18 mouse cellular contexts compared by ENCODE assay signal in genomic region chr2:164787779-164788178, GRCm38 (mm10). TPM values are rescaled to one million over a fixed set of nuclear protein-coding genes. Genes with fewer than 3 reads are reported as not detected.
A peak's percentile ranks its signal among the peaks of the same experiment; 100 is the strongest.
DNase-seq lines count a peak whose midpoint lies in the region; ATAC-seq and TF ChIP-seq lines count a peak whose summit lies in the region.
"Had no signal": no experiment of that assay in that cellular context is flagged by ENCODE, and none has a peak within 500 bp of the region (broad histone marks: within the 10 kb centered on the region; RNA-seq: fewer than 3 reads in every experiment).

No protein-coding gene starts in this region.

- no peak overlapping the region for H3K27ac ChIP-seq in heart, embryonic 13.5 days (replicated peaks)
- no peak overlapping the region for H3K27ac ChIP-seq in hindbrain, postnatal 0 days
- no peak overlapping the region for H3K27ac ChIP-seq in hindbrain, embryonic 13.5 days
- no peak overlapping the region for H3K27ac ChIP-seq in midbrain, embryonic 16.5 days (ENCODE audit: low read length)
- H3K27ac ChIP-seq in midbrain, embryonic 14.5 days (replicated peaks; ENCODE audit: low read depth, low read length): no peak overlapping the region
- H3K27ac ChIP-seq in embryonic facial prominence, embryonic 15.5 days (replicated peaks): no peak overlapping the region
- H3K27ac ChIP-seq: forebrain, embryonic 10.5 days; hindbrain, embryonic 12.5 days had no signal

- no peak for DNase-seq in heart, adult 8-10 months (ENCODE audit: low spot score)
- no peak for DNase-seq in hindbrain, postnatal 0 days (ENCODE audit: low spot score)
- DNase-seq in midbrain, embryonic 14.5 days: no peak
- no peak for DNase-seq in c-Kit-positive CD71-positive TER-119-positive erythroid progenitor cells, embryonic 14.5 days (ENCODE audit: low spot score)
- DNase-seq: layer of hippocampus, postnatal 36 days; right cerebral cortex, postnatal 14 days; spleen, adult 18-20 months; thymus, adult 18-20 months; thymus, postnatal 4 days had no signal

- peaks cover 47% of the 10 kb centered on the region for H3K36me3 ChIP-seq in heart, embryonic 13.5 days
- peaks cover 18% of the 10 kb centered on the region; the same call in 1 of the 2 replicates for H3K36me3 ChIP-seq in hindbrain, postnatal 0 days (ENCODE audit: insufficient read depth, low read length)
- peaks cover 27% of the 10 kb centered on the region for H3K36me3 ChIP-seq in hindbrain, embryonic 13.5 days
- H3K36me3 ChIP-seq in midbrain, embryonic 16.5 days (ENCODE audit: control insufficient read depth, insufficient read depth, low read length): peaks cover 16% of the 10 kb centered on the region
- H3K36me3 ChIP-seq in midbrain, embryonic 14.5 days (ENCODE audit: control insufficient read depth, insufficient read depth, low read length): peaks cover 26% of the 10 kb centered on the region
- H3K36me3 ChIP-seq in embryonic facial prominence, embryonic 15.5 days: peaks cover 29% of the 10 kb centered on the region

- no peaks in the 10 kb centered on the region for H3K27me3 ChIP-seq in heart, embryonic 13.5 days (replicated peaks)
- H3K27me3 ChIP-seq in hindbrain, postnatal 0 days (ENCODE audit: insufficient read depth, low read length): no peaks in the 10 kb centered on the region
- H3K27me3 ChIP-seq in hindbrain, embryonic 13.5 days: 0 out of 2 replicates have a peak, but pooled peaks cover 6% of the 10 kb centered on the region
- H3K27me3 ChIP-seq in midbrain, embryonic 16.5 days (ENCODE audit: control insufficient read depth, insufficient read depth, low read depth, low read length): no peaks in the 10 kb centered on the region
- H3K27me3 ChIP-seq in midbrain, embryonic 14.5 days (ENCODE audit: control insufficient read depth, insufficient read depth, low read length): no peaks in the 10 kb centered on the region
- no peaks in the 10 kb centered on the region for H3K27me3 ChIP-seq in embryonic facial prominence, embryonic 15.5 days

- 84% methylated on average over 10 of the region's 10 CpGs for WGBS in heart, embryonic 13.5 days
- 79% methylated on average over 10 of the region's 10 CpGs for WGBS in hindbrain, postnatal 0 days
- WGBS in hindbrain, embryonic 13.5 days: 81% methylated on average over 10 of the region's 10 CpGs
- WGBS in midbrain, embryonic 16.5 days: 84% methylated on average over 10 of the region's 10 CpGs
- WGBS in midbrain, embryonic 14.5 days: 83% methylated on average over 10 of the region's 10 CpGs
- 62% methylated on average over 10 of the region's 10 CpGs for WGBS in embryonic facial prominence, embryonic 15.5 days

- peak overlapping the region; percentile 28; the same call in 1 of the 2 replicates for H3K9ac ChIP-seq in heart, embryonic 13.5 days
- no peak overlapping the region for H3K9ac ChIP-seq in hindbrain, postnatal 0 days (replicated peaks; ENCODE audit: low read length)
- H3K9ac ChIP-seq in hindbrain, embryonic 13.5 days: no peak overlapping the region
- no peak overlapping the region for H3K9ac ChIP-seq in midbrain, embryonic 16.5 days (ENCODE audit: low read depth, low read length)
- H3K9ac ChIP-seq in midbrain, embryonic 14.5 days (replicated peaks; ENCODE audit: low read length): no peak overlapping the region
- no peak overlapping the region for H3K9ac ChIP-seq in embryonic facial prominence, embryonic 15.5 days

- peak overlapping the region; percentile 87 for H3K4me2 ChIP-seq in heart, embryonic 13.5 days
- H3K4me2 ChIP-seq in hindbrain, postnatal 0 days (ENCODE audit: low read depth, low read length): peak overlapping the region; percentile 93
- H3K4me2 ChIP-seq in hindbrain, embryonic 13.5 days: no peak overlapping the region
- H3K4me2 ChIP-seq in midbrain, embryonic 16.5 days (ENCODE audit: low read length): 0 out of 2 replicates have a peak overlapping the region, but pooled peaks have one; percentile 5
- H3K4me2 ChIP-seq in midbrain, embryonic 14.5 days (ENCODE audit: low read length): no peak overlapping the region
- peak overlapping the region; percentile 79; the same call in 1 of the 2 replicates for H3K4me2 ChIP-seq in embryonic facial prominence, embryonic 15.5 days (replicated peaks)

- H3K9me3 ChIP-seq in heart, embryonic 13.5 days: no peaks in the 10 kb centered on the region
- H3K9me3 ChIP-seq in hindbrain, postnatal 0 days (ENCODE audit: low read length): no peaks in the 10 kb centered on the region
- H3K9me3 ChIP-seq in hindbrain, embryonic 13.5 days: no peaks in the 10 kb centered on the region
- H3K9me3 ChIP-seq in midbrain, embryonic 16.5 days (replicated peaks; ENCODE audit: control insufficient read depth, low read length, poor library complexity, severe bottlenecking): no peaks in the 10 kb centered on the region
- H3K9me3 ChIP-seq in midbrain, embryonic 14.5 days (ENCODE audit: control insufficient read depth, low read length): no peaks in the 10 kb centered on the region
- H3K9me3 ChIP-seq in embryonic facial prominence, embryonic 15.5 days (replicated peaks): no peaks in the 10 kb centered on the region
- H3K9me3 ChIP-seq: forebrain, embryonic 10.5 days; hindbrain, embryonic 12.5 days had no signal

- peaks cover 36% of the 10 kb centered on the region for H3K4me1 ChIP-seq in heart, embryonic 13.5 days
- H3K4me1 ChIP-seq in hindbrain, postnatal 0 days (ENCODE audit: insufficient read depth, low read length): no peaks in the 10 kb centered on the region; the same call in 1 of the 2 replicates
- peaks cover 33% of the 10 kb centered on the region for H3K4me1 ChIP-seq in hindbrain, embryonic 13.5 days (replicated peaks)
- peaks cover 27% of the 10 kb centered on the region for H3K4me1 ChIP-seq in midbrain, embryonic 16.5 days (ENCODE audit: control insufficient read depth, insufficient read depth, low read length)
- H3K4me1 ChIP-seq in midbrain, embryonic 14.5 days (ENCODE audit: control insufficient read depth, insufficient read depth, low read length): peaks cover 3% of the 10 kb centered on the region; the same call in 1 of the 2 replicates
- peaks cover 33% of the 10 kb centered on the region for H3K4me1 ChIP-seq in embryonic facial prominence, embryonic 15.5 days

- ATAC-seq in heart, embryonic 13.5 days (ENCODE audit: extremely low read depth, insufficient number of reproducible peaks, low FRiP score, low TSS enrichment): no peak
- no peak for ATAC-seq in hindbrain, postnatal 0 days
- no peak for ATAC-seq in hindbrain, embryonic 13.5 days (ENCODE audit: low FRiP score)
- ATAC-seq in midbrain, embryonic 16.5 days: no peak
- no peak for ATAC-seq in midbrain, embryonic 14.5 days (ENCODE audit: low FRiP score, low TSS enrichment)
- no peak for ATAC-seq in embryonic facial prominence, embryonic 15.5 days (ENCODE audit: insufficient number of reproducible peaks, low FRiP score, low TSS enrichment, low read depth)
- ATAC-seq: intestine, postnatal 0 days had no signal

- no peak overlapping the region for H3K4me3 ChIP-seq in heart, embryonic 13.5 days
- H3K4me3 ChIP-seq in hindbrain, postnatal 0 days (ENCODE audit: low read length): no peak overlapping the region
- no peak overlapping the region for H3K4me3 ChIP-seq in hindbrain, embryonic 13.5 days
- no peak overlapping the region for H3K4me3 ChIP-seq in midbrain, embryonic 16.5 days (ENCODE audit: low read depth, low read length)
- H3K4me3 ChIP-seq in midbrain, embryonic 14.5 days (replicated peaks; ENCODE audit: low read depth, low read length): no peak overlapping the region
- H3K4me3 ChIP-seq in embryonic facial prominence, embryonic 15.5 days (replicated peaks): no peak overlapping the region
- H3K4me3 ChIP-seq: forebrain, embryonic 10.5 days; hindbrain, embryonic 12.5 days had no signal

- TF ChIP-seq CTCF in hindbrain, postnatal 0 days (IDR thresholded peaks at IDR 0.05; ENCODE audit: low read depth): no peak

RNA-seq across cellular contexts. Expression of gene Snx21, which starts 2.2 kb away (rescaled TPM):
- 26.7 and 31.8 TPM in 2 replicates for polyA plus RNA-seq in heart, embryonic 13.5 days (2015; fragmentation: Nextera tagmentation; extraction: Ambion mirVana)
- total RNA-seq in heart, adult 8-10 months (2022): 10 to 100 TPM; 23.1 to 24.9 (median 23.5) TPM
- 102 and 106 TPM in 2 replicates for total RNA-seq in hindbrain, postnatal 0 days (2014; rRNA removed)
- polyA plus RNA-seq in hindbrain, postnatal 0 days (2015; fragmentation: Nextera tagmentation; extraction: Ambion mirVana): 44.7 and 47.6 TPM in 2 replicates
- polyA plus RNA-seq in hindbrain, embryonic 13.5 days (2015; fragmentation: Nextera tagmentation; extraction: Ambion mirVana): 21.0 and 22.4 TPM in 2 replicates
- polyA plus RNA-seq in midbrain, embryonic 16.5 days (2015; fragmentation: Nextera tagmentation; extraction: Ambion mirVana): 35.3 and 41.4 TPM in 2 replicates
- 22.1 and 34.5 TPM in 2 replicates for polyA plus RNA-seq in midbrain, embryonic 14.5 days (2014; fragmentation: Nextera tagmentation; extraction: Ambion mirVana)
- 37.1 and 37.3 TPM in 2 replicates for polyA plus RNA-seq in embryonic facial prominence, embryonic 15.5 days (2015; fragmentation: Nextera tagmentation; extraction: Ambion mirVana)

RNA-seq across cellular contexts. Expression of gene Tnnc2, which starts 8.0 kb away (rescaled TPM):
- polyA plus RNA-seq in heart, embryonic 13.5 days (2015; fragmentation: Nextera tagmentation; extraction: Ambion mirVana): 1.0 and 3.8 TPM in 2 replicates
- total RNA-seq in heart, adult 8-10 months (2022): 1 to 10 TPM; 2.9 to 7.2 (median 3.1) TPM
- 12.2 TPM in 1 of 2 replicates, not detected in the other for total RNA-seq in hindbrain, postnatal 0 days (2014; rRNA removed)
- polyA plus RNA-seq in hindbrain, postnatal 0 days (2015; fragmentation: Nextera tagmentation; extraction: Ambion mirVana): 0.30 TPM in 1 of 2 replicates, not detected in the other
- 1.3 and 3.9 TPM in 2 replicates for polyA plus RNA-seq in hindbrain, embryonic 13.5 days (2015; fragmentation: Nextera tagmentation; extraction: Ambion mirVana)
- 0.43 TPM in 1 of 2 replicates, not detected in the other for polyA plus RNA-seq in midbrain, embryonic 16.5 days (2015; fragmentation: Nextera tagmentation; extraction: Ambion mirVana)
- not detected in 2 replicates for polyA plus RNA-seq in midbrain, embryonic 14.5 days (2014; fragmentation: Nextera tagmentation; extraction: Ambion mirVana)
- polyA plus RNA-seq in embryonic facial prominence, embryonic 15.5 days (2015; fragmentation: Nextera tagmentation; extraction: Ambion mirVana): 383 and 528 TPM in 2 replicates
- total RNA-seq: granulocyte monocyte progenitor cell, adult 5-6 weeks; layer of hippocampus, postnatal 36 days had no signal
- polyA plus RNA-seq: forebrain, embryonic 10.5 days; liver, adult 2 months had no signal

RNA-seq across cellular contexts. Expression of gene Acot8, which starts 16.9 kb away (rescaled TPM):
- polyA plus RNA-seq in heart, embryonic 13.5 days (2015; fragmentation: Nextera tagmentation; extraction: Ambion mirVana): 12.0 and 18.0 TPM in 2 replicates
- total RNA-seq in heart, adult 8-10 months (2022): 10 to 100 TPM; 12.3 to 13.3 (median 12.6) TPM
- total RNA-seq in hindbrain, postnatal 0 days (2014; rRNA removed): 18.5 and 39.5 TPM in 2 replicates
- 19.4 and 20.2 TPM in 2 replicates for polyA plus RNA-seq in hindbrain, postnatal 0 days (2015; fragmentation: Nextera tagmentation; extraction: Ambion mirVana)
- 19.4 and 19.8 TPM in 2 replicates for polyA plus RNA-seq in hindbrain, embryonic 13.5 days (2015; fragmentation: Nextera tagmentation; extraction: Ambion mirVana)
- polyA plus RNA-seq in midbrain, embryonic 16.5 days (2015; fragmentation: Nextera tagmentation; extraction: Ambion mirVana): 17.8 and 19.6 TPM in 2 replicates
- 17.1 and 18.5 TPM in 2 replicates for polyA plus RNA-seq in midbrain, embryonic 14.5 days (2014; fragmentation: Nextera tagmentation; extraction: Ambion mirVana)
- 20.7 and 20.9 TPM in 2 replicates for polyA plus RNA-seq in embryonic facial prominence, embryonic 15.5 days (2015; fragmentation: Nextera tagmentation; extraction: Ambion mirVana)

RNA-seq across cellular contexts. Expression of gene Zswim3, which starts 17.1 kb away (rescaled TPM):
- 5.0 and 5.4 TPM in 2 replicates for polyA plus RNA-seq in heart, embryonic 13.5 days (2015; fragmentation: Nextera tagmentation; extraction: Ambion mirVana)
- 1 to 10 TPM; 2.2 to 2.7 (median 2.5) TPM for total RNA-seq in heart, adult 8-10 months (2022)
- 6.4 and 8.3 TPM in 2 replicates for total RNA-seq in hindbrain, postnatal 0 days (2014; rRNA removed)
- 5.2 and 5.5 TPM in 2 replicates for polyA plus RNA-seq in hindbrain, postnatal 0 days (2015; fragmentation: Nextera tagmentation; extraction: Ambion mirVana)
- 13.7 and 14.6 TPM in 2 replicates for polyA plus RNA-seq in hindbrain, embryonic 13.5 days (2015; fragmentation: Nextera tagmentation; extraction: Ambion mirVana)
- polyA plus RNA-seq in midbrain, embryonic 16.5 days (2015; fragmentation: Nextera tagmentation; extraction: Ambion mirVana): 17.0 and 17.4 TPM in 2 replicates
- polyA plus RNA-seq in midbrain, embryonic 14.5 days (2014; fragmentation: Nextera tagmentation; extraction: Ambion mirVana): 14.7 and 15.6 TPM in 2 replicates
- 7.3 and 7.6 TPM in 2 replicates for polyA plus RNA-seq in embryonic facial prominence, embryonic 15.5 days (2015; fragmentation: Nextera tagmentation; extraction: Ambion mirVana)

RNA-seq across cellular contexts. Expression of gene Ube2c, which starts 18.1 kb away (rescaled TPM):
- 434 and 464 TPM in 2 replicates for polyA plus RNA-seq in heart, embryonic 13.5 days (2015; fragmentation: Nextera tagmentation; extraction: Ambion mirVana)
- 1 to 10 TPM in 2 of 4 experiments, under 1 TPM in 2; 0.47 to 2.7 (median 1.4) TPM for total RNA-seq in heart, adult 8-10 months (2022)
- 61.5 and 70.6 TPM in 2 replicates for total RNA-seq in hindbrain, postnatal 0 days (2014; rRNA removed)
- polyA plus RNA-seq in hindbrain, postnatal 0 days (2015; fragmentation: Nextera tagmentation; extraction: Ambion mirVana): 61.2 and 69.4 TPM in 2 replicates
- polyA plus RNA-seq in hindbrain, embryonic 13.5 days (2015; fragmentation: Nextera tagmentation; extraction: Ambion mirVana): 97.2 and 108 TPM in 2 replicates
- 35.4 and 45.7 TPM in 2 replicates for polyA plus RNA-seq in midbrain, embryonic 16.5 days (2015; fragmentation: Nextera tagmentation; extraction: Ambion mirVana)
- polyA plus RNA-seq in midbrain, embryonic 14.5 days (2014; fragmentation: Nextera tagmentation; extraction: Ambion mirVana): 45.9 and 85.7 TPM in 2 replicates
- polyA plus RNA-seq in embryonic facial prominence, embryonic 15.5 days (2015; fragmentation: Nextera tagmentation; extraction: Ambion mirVana): 297 and 302 TPM in 2 replicates

Comparison
In these comparisons a context has a peak if more than half of its experiments do, and no peak if none do; other contexts are left out.
1. H3K4me2 ChIP-seq: peak in heart, embryonic 13.5 days (single experiment), hindbrain, postnatal 0 days (single experiment), midbrain, embryonic 16.5 days (single experiment) and embryonic facial prominence, embryonic 15.5 days (single experiment); none in hindbrain, embryonic 13.5 days (single experiment) and midbrain, embryonic 14.5 days (single experiment).
2. RNA of gene Tnnc2, which starts 8.0 kb away (polyA plus RNA-seq): 383 to 528 TPM in embryonic facial prominence, embryonic 15.5 days; 1.3 to 3.9 TPM in hindbrain, embryonic 13.5 days, 1.0 to 3.8 TPM in heart, embryonic 13.5 days, 0.43 TPM in midbrain, embryonic 16.5 days, not detected in midbrain, embryonic 14.5 days and 0.30 TPM in hindbrain, postnatal 0 days; every median in the first group is over 10 times any median in the second.